Mouse (Mus musculus) C3H10T1/2 (cell line): ENCODE results near the gene Gm597. TPM values are rescaled to one million over a fixed set of nuclear protein-coding genes. Genes with fewer than 3 reads are reported as not detected.

Experiments
- polyA plus RNA-seq, 2 experiments: library from polyadenylated mRNA; unstranded; fragments of >200 nt; fragmentation: generic; extraction: Trizol; gene quantifications; one replicate each; pipeline ENCODE4 v1.2.1; 2012; ENCODE audit warnings: missing spikeins in 2 of 2

Gene Gm597
- polyA plus RNA-seq = under 1 TPM in 1 of 2 experiments, not detected in 1; 0.02 TPM

DNA sequence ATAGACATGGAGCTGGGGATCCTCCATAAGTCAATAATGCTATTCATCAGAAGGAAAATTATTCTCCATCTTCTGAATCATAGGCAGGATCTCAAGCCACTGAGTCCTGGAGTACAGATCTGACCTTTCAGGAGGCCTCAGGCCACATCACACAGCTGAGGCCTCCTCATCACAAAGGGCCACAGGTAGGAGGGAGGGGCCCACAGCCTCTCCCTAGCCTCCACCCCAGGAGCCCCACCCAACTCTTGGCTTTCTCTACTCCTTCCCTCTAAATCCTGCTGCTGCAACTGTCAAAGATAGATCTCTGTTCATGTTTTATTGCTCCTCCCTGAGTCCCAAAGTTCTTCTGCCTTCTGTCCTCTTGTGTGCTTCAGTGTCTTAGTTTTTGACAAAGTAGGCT lies at the start of gene Gm597:
Gm597 (minus strand) TSS at position 101 of the 400 bp plus-strand sequence.

